Mouse (Mus musculus) NIH3T3 (cell line): Measurements from ENCODE around the gene Gps2.
A peak's percentile ranks its signal among the peaks of the same experiment; 100 is the strongest.

Source experiments
- DNase-seq: peaks from one replicate; pipeline ENCODE4 v3.0.0-alpha.2; 2012; ENCODE audit warnings: low read depth

Gene Gps2

GRCm38 (mm10) chr11:69913554-69914371 lies at the start of gene Gps2:
TSS of gene Gps2 (plus strand) at chr11:69913888.
- peak; percentile 95 for DNase-seq

GRCm38 (mm10) chr11:69864138-69864860 lies 49.4 kb upstream of the Gps2 start:
- DNase-seq = no peak

- DNase-seq = no peak
Observed at GRCm38 (mm10) chr11:69865561-69865960, 48.1 kb upstream of the Gps2 start.

- DNase-seq = no peak
Observed at GRCm38 (mm10) chr11:69867335-69867734, 46.4 kb upstream of the Gps2 start.

GRCm38 (mm10) chr11:69870289-69871069 lies 43.2 kb upstream of the Gps2 start:
- no peak for DNase-seq

- DNase-seq = no peak
Observed at GRCm38 (mm10) chr11:69871822-69872221, 41.9 kb upstream of the Gps2 start.

- peak; percentile 59 for DNase-seq
Observed at GRCm38 (mm10) chr11:69872451-69872850, 41.2 kb upstream of the Gps2 start.

GRCm38 (mm10) chr11:69876186-69876585 lies 37.5 kb upstream of the Gps2 start:
- DNase-seq = peak; percentile 83

GRCm38 (mm10) chr11:69876867-69877266 lies 36.8 kb upstream of the Gps2 start:
- peak; percentile 95 for DNase-seq

- DNase-seq = no peak
Observed at GRCm38 (mm10) chr11:69877878-69878277, 35.8 kb upstream of the Gps2 start, which contains the start of gene Tmem95. TSS of gene Tmem95 (minus strand) at chr11:69878018.

GRCm38 (mm10) chr11:69878399-69878798 lies 35.3 kb upstream of the Gps2 start:
- peak; percentile 41 for DNase-seq

GRCm38 (mm10) chr11:69878952-69879351 lies 34.7 kb upstream of the Gps2 start:
- no peak for DNase-seq

- no peak for DNase-seq
Observed at GRCm38 (mm10) chr11:69879711-69880110, 34.0 kb upstream of the Gps2 start.

- peak; percentile 88 for DNase-seq
Observed at GRCm38 (mm10) chr11:69880506-69880852, 33.2 kb upstream of the Gps2 start.

- DNase-seq = peak; percentile 80
Observed at GRCm38 (mm10) chr11:69880853-69881603, 32.7 kb upstream of the Gps2 start, which contains the start of gene Kctd11. TSS of gene Kctd11 (minus strand) at chr11:69881406.

- DNase-seq = no peak
Observed at GRCm38 (mm10) chr11:69881787-69882670, 31.7 kb upstream of the Gps2 start.

- DNase-seq = peak; percentile 50
Observed at GRCm38 (mm10) chr11:69883066-69883465, 30.6 kb upstream of the Gps2 start.

GRCm38 (mm10) chr11:69883527-69884151 lies 30.0 kb upstream of the Gps2 start:
- DNase-seq = peak; percentile 44

GRCm38 (mm10) chr11:69884240-69884639 lies 29.4 kb upstream of the Gps2 start:
- no peak for DNase-seq

- DNase-seq = no peak
Observed at GRCm38 (mm10) chr11:69884663-69885062, 29.0 kb upstream of the Gps2 start.
